Mouse (Mus musculus) right cerebral cortex, adult 2 months (tissue): ENCODE measurements around the gene Troap.
A peak's percentile ranks its signal among the peaks of the same experiment; 100 is the strongest.

ENCODE experiments used
- DNase-seq, 2 experiments: peaks; one replicate each; pipeline ENCODE4 v3.0.0; 2021 to 2022; ENCODE audit warnings: low spot score in 2 of 2

Gene Troap

DNA sequence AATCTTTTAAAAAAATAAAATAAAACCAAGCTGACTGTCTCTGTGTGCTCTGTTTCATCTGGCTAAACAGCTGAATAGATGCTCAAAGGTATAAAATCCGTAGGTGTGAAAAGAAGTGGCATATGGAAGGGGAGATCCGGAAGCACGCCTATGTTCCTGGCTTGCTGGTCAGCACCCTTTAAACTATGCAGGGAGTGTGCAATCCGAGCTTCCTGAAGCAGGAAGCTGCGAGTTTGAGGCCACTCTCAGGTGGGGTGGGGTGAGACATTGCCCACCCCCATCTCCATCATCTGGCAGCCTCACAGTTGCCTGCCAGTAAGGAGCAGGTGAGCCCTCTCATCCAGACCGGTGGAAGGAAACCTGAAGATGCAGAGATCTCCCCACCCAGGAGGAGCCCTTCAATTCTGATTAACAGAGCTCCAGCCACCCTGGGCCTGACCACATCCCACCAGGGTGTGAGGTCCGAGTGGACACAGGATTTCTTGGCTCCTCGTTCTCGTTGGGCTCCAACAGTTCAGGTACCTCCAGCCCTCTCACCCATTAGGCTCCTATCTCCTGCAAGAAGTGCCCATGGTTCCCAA is at the start of gene Troap:
Gene Troap, plus strand, starts transcription at position 557 of the 581 bp plus-strand sequence.
- DNase-seq, result no peak

DNA sequence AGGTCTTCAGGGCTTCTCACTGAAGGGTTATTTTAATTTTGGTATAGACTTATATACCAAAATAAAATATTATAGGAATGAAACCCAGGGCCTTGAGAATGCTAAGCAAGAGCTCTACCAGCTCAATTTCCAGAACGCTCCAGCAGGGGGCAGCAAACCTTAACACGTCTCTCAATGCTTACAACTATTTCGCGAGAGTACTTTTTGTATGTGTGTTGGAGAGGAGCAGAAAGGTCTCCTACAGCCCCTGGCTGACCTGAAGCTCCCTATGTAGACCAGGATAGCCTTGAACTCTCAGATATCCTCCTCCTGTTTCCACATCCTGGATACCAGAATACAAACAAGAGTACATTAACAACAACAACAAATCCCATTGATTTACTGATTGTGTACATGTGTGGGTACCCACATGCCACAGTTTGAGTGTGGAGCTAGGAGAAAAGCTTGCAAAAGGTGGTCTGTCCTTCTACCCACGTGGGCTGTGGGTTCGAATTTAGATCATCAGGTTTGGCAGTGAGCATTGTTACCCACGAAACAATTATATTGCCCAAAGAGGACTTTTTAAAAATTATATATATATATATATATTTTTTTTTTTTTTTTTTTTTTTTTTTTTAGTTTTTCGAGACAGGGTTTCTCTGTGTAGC is 49.6 kb upstream of the Troap start:
- peak; percentile 85 to 89 for DNase-seq

DNA sequence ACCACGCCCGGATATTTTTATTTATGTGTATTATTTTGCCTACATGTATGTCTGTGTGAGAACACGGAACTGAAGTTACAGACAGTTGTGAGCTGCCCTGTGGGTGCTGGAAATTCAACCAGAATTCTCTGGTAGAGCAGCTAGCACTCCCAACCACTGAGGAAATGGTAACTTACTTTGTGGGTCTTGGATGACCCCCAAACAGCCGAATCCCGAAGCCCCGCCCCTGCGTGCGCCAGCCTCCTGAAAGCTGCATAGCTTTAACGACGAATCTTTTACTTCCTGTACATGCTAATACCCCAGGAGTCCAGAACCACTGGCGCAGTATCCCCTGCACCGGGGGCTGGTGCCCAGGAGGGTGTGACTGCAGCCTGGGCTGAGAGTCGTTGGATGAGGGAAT is 49.0 kb upstream of the Troap start:
- DNase-seq, result no peak

DNA sequence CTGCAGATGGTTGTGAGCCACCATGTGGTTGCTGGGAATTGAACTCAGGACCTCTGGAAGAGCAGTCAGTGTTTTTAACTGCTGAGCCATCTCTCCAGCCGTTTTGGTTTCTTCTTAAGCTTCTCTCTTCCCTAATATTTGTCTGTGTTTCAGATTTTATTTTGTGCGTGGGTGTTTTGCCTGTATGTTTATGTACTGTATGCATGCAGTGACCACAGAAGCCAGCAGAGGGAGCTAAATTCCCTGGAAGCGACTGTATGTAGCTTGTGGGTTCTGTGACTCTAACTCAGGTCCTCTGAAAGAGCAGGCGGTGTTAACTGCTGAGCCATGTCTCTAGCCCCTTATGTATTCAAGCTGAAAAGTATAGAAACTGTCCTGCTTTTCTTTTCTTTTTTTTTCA is 48.1 kb upstream of the Troap start:
- no peak for DNase-seq

DNA sequence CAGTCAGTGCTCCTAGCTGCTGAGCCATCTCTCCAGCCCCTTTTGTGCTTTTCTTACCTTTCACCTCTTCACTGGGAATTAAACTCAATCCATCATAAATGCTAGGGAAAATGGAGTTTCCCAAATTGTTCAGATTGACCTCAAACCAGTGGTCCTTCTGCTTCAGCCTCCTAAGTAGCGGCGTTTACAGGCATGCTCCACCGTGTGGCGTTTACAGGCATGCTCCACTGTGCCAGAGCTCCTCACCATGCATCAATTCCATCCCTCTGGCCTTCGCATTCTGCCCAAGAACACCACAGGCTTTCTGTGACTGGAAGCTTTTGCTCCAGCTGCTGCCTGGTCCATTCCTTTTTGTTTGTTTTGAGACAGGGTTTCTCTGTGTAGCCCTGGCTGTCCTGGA is 47.3 kb upstream of the Troap start:
- DNase-seq, result no peak

DNA sequence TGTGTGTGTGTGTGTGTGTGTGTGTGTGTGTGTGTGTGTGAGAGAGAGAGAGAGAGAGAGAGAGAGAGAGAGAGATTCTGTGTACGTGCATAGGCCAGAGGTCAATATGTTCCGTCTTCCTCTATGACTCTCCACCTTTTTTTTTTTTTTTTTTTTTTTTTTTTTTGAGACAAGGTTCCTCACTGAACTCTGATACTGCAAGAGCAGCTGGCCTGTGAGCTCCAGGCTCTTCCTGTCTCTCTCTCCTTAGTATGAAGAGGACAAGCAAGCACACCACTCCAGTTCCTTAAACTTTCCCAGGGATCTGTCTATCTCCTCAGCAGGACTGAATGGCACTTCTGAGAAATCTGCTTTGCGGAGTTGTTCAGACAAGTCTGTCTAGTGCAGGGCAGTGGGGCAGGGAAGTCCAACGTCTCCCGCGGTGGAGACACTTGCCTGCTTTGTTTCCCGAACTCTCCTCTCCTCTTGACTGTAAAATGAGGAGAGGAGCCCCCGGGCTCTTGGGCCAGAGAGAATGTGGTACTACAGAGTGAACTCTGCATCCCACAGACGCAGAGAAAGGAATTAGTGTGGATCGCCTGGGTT is 45.4 kb upstream of the Troap start:
- DNase-seq, result no peak

DNA sequence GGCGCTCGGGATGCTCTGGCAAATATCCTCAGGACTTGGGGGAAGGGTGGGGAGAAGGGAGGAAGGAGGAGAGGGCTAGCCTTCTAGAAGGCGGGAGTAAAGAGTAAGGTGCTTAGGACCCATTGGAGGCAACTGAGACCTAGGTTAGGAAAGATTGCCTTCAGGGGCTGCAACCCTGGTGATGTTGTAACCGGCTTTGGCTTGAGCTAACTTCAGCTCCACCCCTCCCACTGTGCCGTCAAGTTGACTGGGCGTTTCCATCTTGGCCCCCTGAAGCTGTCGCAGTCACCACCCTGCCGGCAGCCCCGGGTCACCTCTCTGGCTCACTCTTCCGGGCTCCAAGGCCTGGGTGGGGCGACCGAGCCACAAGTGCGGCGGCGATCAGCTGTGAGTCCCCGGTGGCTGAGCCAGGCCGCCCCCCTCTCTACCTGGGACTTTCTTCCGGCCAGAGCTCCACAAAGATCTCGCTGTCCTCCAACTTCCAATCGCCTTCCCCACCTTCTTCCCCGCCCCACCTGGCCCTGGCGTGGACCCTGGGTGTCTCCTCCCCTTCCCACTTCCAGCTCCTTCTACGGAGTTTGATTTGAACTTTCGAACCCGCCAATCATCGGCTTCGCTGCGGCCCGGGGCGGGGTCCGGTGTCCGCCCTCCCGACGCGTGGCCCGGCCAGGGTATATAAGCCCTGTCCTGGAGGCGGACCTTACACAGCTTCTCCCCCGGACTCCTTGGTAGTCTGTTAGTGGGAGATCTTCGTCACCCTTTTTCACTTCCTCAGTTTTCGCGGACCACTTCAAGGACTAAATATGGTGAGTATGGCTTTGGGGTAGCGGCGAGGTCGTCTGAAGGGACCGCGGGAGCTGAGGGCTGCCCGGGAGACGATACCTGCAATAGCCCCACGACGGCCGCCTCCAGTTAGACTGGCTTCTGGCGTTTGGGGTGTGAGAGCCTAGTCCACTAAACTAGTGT is 44.5 kb upstream of the Troap start, which contains the start of gene Tuba1c:
Gene Tuba1c, plus strand, starts transcription at position 273 of the 966 bp plus-strand sequence.
- no peak for DNase-seq

DNA sequence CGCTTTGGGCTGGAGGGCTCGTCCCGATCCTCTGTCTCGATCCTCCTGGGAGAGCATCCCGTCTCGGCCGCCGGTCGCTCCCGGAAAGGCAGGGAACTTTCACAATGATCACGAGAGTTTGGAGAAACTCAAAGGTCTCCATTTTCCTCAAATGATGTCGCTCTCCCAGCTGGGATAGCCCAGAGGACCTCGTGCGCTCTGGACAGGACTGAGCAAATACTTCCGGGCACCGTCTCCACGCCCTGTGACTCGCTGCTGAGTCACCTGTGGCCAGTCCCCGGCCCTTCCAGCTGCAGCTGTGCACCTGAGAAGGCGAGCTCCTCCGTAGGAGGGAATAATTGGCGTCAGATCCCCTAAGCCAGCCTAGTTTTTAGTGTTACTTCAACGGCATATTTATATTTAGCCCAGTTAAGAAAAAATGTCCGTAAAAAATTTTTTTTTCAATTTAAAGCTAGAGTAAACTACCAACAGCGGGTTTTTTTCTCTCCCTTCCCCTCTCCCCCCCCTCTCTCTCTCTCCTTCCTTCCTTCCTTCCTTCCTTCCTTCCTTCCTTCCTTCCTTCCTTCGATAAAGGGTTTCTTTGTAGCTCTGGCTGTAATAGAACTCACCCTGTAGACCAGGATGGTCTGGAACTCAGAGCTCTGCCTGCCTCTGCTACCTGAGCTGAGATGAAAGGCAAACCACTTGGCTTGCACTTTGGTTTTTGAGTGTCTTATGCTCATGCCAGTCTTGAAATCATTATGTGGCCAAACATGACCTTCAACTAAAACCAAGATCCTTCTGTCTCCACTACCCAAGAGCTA is 43.6 kb upstream of the Troap start:
- DNase-seq, result no peak

DNA sequence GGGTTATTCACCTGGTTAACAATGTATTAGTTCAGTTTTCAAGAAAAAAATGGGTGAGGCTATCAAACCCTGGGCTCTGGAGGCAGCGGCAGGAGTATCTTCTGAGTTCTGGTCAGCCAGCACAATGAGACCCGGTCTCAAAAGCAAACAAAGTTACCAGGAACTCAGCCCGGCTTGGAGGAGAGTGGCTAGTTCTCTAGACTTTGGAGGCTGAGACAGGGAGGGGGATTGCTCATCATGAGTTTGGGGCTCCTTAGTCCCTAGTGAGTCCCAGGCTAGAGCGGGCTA is 43.0 kb upstream of the Troap start:
- DNase-seq, result no peak

DNA sequence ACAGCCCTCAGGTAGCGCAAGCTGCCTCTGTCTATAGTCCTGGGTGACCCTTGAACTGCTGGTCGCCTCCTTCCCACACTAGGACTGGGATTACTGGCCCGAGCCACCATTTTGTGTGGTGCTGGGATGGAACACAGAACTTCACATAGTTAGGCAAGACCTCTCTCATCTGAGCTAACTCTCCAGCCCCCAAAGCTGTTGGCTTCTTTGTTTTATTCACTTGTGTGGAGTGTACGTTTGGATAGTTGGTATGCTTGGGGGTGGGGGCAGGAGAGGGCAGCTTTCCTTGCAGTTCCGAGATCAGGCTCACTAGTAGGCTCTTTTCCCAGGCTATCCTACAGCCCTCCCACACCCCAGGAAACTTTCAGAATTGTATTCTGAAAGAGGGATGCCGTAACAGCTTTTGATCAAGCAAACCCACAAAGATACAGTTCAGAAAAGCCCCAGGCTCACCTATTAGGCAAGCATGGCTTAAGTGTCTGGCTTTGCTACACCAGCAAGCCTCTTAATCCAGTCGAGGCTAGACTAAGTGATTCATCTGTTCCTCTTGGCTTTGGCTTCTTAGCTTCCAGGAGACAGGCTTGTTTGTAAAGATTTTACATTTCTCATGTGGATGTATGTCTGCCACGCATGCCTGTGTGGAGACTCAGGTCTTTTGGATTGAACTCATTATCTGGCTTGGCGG is 42.2 kb upstream of the Troap start:
- no peak for DNase-seq

DNA sequence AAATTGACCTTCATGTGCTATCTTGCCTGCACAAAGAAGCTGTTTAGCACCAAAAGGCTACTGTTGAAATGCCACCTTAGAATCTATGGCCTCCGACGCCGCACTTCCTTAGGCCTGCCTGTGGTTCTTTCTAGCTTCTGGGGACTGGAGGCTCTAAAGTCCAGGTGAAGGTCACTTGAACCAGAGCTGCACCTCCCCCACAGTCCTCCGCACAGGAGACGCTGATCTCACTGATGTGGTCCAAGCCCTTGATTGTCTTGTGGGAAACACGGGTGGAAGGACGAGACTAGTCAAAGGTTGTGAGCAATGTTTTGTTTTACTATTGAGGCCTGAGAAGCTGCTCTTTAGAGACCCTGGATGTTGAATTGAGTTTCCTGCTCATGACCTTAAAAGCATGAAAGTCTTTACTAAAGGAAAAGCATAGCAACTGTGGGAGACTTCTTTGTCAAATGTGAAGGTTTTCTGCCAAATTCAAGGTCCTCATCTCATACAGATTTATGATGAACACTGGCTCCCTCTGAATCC is 41.6 kb upstream of the Troap start:
- no peak for DNase-seq

DNA sequence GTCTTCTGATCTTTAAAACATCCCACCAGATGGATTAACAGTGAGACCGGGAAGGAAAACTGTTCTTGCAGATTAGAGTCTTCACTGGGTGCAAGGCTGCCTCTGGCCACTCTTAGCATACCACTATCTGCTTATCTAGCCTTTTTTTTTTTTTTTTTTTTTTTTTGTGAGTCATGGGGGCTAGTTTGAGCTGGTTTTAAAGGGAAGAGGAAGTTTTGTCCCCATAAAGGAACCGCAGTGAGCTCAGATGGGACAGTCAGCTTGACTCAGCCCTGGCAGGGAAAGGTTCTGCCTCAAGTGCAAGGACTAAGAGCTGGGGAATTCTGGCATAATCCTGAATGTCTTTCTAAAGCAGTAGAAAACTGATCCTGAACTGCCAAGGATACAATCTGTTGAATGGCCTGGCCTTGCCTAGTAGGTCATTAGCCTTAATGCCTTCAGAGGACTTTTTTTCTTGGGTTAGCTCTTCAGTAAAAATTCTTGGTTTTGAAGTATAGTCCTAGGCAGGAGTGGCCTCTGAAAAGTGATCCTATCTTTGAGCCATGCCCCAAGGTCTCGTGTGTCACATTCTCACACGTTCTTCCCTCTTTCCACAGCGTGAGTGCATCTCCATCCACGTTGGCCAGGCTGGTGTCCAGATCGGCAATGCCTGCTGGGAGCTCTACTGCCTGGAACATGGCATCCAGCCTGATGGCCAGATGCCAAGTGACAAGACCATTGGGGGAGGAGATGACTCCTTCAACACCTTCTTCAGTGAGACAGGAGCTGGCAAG is 40.7 kb upstream of the Troap start:
- DNase-seq, result no peak

DNA sequence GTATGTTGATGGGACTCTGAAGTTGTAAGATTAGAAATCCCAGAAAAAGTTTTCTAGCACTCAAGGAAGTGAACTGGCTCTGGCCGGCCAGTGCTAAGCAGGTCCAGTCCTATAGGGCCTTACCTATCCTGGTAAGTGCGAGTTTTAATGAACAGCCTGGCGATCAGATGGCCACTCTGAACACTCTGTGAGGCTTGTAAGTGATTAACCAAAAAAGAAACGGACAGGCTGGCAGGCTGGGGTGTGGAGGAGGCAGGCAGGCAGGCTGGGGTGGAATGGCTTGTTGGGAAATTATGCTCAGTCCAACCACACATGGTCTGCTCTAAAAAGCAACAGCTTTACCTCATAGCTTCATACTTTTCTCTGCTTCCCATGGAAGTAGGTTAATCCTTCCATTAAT is 38.9 kb upstream of the Troap start:
- DNase-seq, result peak; percentile 41 to 42

DNA sequence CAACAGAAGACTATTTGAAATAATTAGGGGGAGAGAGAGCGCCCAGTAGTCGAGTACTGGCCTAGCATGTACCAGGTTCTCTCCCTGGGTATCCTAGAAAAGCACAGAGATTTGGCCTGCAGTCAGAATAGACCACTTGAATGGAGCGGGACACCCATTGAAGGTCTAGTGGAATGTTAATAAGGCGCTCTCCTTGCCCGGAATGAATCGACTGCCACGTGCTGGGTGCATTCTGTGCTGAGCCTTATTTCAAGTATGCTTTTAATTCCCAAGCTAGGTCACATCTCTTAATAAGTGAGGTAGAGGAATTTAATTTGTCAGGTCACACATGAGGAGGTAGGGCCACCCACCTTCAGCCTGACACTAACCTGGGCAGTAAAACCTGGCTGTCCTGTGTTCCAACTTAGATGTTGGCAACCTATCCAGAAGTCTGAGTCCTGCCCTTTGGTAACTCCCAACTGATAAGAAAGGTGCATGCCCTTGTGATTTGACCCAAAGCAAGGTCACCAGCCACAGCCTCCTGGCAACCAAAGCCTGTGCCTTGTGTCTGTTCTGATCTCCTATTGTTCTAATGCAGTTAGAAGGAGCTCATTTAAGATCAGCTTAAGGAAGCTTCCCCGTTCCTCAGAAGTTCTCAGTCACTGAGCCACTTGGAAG is 38.0 kb upstream of the Troap start:
- DNase-seq, result no peak

DNA sequence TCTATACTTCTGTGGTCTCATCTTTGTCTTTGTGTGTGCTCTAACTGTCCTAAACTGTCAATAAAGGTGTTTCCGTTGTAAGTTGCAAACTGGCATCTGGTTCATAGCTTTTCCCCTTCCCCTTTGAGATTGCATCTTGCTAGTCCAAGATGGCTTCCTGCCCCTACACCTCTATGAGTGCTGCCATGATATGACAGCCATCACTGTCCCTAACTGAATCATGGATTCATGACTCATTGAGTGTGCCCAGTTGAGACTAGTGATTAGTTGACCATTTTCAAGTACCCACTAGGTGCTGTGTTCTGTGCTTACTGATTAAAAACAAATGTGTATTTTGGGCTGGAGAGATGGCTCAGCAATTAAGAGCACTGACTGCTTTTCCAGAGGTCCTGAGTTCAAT is 36.4 kb upstream of the Troap start:
- no peak for DNase-seq

DNA sequence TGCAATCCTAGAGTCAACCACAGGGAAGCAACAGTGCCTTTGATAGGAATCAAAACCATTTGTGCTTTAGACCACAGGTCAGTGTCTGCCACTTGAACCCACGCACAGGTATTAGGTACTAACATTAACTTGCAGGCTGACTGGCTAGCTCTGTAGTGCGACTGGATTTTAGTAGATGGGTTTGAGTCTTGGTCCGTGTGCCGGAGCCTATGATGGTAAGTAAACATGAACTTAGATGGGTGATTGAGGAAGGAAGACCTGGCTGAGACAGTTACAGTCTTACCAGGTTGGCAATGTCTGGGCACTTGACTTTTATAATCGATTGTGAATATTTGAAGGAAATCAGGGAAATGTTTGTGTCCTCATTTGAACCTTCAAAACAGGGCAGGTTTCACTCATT is 35.6 kb upstream of the Troap start:
- no peak for DNase-seq

DNA sequence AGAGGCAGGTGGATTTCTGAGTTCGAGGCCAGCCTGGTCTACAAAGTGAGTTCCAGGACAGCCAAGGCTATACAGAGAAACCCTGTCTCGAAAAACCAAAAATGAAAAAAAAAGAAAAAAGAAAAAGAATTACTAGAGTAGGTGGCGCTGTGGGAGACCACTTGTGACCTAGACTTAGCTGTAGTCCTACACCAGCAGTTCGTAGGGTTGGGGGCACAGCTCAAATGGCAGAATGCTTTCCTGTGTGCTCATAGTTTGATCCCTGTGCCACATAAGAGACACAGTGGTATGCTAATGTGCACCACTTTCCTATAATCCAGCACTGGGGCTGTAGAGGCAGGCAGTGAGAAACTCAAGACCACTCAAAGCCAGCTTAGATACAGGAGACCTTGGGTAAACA is 35.1 kb upstream of the Troap start:
- no peak for DNase-seq

DNA sequence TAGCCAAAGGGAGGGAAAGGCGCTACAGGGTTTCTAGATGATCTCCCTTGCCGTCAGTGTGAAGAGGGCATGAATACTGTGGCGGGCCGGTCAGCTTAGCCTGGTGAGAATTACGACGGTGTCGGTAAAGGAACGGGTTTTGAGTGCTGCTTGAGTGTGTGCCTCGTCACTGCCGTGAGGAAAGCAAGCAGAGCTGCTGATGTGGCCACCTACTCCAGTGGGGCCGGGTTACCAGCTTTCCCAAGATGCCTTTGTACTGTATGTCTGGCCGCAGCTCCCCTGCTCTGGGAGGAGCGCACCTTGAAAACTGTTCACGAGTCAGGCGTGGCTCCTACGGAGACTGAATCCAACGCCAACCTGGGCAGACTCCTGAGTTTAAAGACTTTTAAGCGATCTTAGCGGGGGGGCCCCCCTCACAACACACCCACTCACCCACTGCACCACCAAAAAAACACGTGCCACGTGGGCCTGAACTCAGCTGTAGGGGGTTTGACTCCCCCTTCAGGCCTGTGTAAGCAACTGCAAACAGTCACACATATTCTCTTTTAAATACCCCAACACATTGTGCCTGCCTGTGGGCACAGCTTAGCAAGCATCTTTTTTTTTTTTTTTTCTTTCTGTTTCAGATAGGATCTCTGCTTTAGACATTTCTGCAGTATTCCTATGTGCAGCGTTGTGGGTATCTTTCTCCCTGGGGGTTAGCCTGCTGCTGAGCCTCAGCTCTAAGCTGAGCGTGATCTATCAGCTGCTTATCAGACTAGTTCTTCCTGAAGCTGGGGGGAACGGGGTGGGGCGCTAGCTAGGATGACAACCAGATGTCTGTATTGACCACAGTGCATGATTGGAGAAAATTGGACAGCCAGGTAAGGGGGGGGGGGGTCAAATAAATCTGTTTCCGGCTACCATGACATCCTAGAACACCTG is 34.1 kb upstream of the Troap start:
- no peak for DNase-seq
